Mouse (Mus musculus): ENCODE data around the gene Gucy2f. TPM values are rescaled to one million over a fixed set of nuclear protein-coding genes. Genes with fewer than 3 reads are reported as not detected.

Gene Gucy2f
- total RNA-seq (2012; rRNA removed) (not detected in 2 replicates), total RNA-seq (2014; rRNA removed) (not detected in 2 replicates), polyA plus RNA-seq (2012; ENCODE audit: insufficient read length, low read depth) (not detected in 2 replicates)

DNA sequence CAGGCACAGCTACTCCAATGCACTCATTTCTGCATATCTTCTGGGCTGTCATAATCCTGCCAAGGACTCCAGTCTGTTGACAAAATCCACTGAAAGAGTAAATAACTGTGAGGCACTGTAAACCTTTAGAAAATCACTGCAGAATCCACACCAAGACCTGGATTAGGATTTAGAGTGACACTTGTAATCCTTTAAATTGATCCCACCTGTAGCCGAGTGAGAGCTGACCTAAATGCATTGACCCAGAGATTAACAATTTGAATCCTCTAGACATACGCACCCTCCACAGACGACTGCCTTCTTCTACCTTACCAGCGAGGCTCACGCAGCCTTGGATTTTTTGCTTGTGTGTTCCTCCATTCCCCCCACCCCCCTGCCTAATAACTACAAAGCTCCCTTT lies at the start of gene Gucy2f:
Gene Gucy2f, minus strand, starts transcription at position 101 of the 400 bp plus-strand sequence.
- Histone ChIP-seq H3K4me2 (ENCODE audit: insufficient read depth, low read depth, poor library complexity, severe bottlenecking) (no peak within 1 kb of the TSS), H3K27ac (ENCODE audit: insufficient read depth, low read depth) (no peak within 1 kb of the TSS), H3K9me3 (replicated peaks; ENCODE audit: low read length) (no peaks in the 10 kb centered on the region), H3K79me2 (replicated peaks; ENCODE audit: control insufficient read depth, extremely low read depth, insufficient read depth, poor library complexity, severe bottlenecking) (no peaks in the 10 kb centered on the region), H3K27me3 (replicated peaks) (no peaks in the 10 kb centered on the region), H3K4me3 (replicated peaks in 1 of 3; ENCODE audit: low read depth in 2 of 3, low read length in 2 of 3, poor library complexity in 1 of 3) (no peak within 1 kb of the TSS), H3K9ac (ENCODE audit: insufficient read depth, low read depth) (no peak within 1 kb of the TSS), H3K4me1 (ENCODE audit: control insufficient read depth in 1 of 2, insufficient read depth in 2 of 2) (no peaks in the 10 kb centered on the region), H3K36me3 (replicated peaks in 1 of 2; ENCODE audit: control insufficient read depth in 1 of 2, insufficient read depth in 1 of 2, low read length in 1 of 2) (no peaks in the 10 kb centered on the region)
- dilution Hi-C loops (cut with MboI; ENCODE audit: extremely low pct_ligation_motif_present, extremely low pct_unique_long_range_greater_than_20kb, low sequenced_read_pairs) (no loop called here), in situ Hi-C loops (cut with MboI; ENCODE audit: low pct_ligation_motif_present, low pct_unique_long_range_greater_than_20kb, low sequenced_read_pairs) (no loop called here)
- no peak for DNase-seq (ENCODE audit: extremely low read depth)
- TF ChIP-seq POLR2A (IDR thresholded peaks at IDR 0.05; ENCODE audit: low read depth, low read length) (no peak), PAX5 (IDR thresholded peaks at IDR 0.05; ENCODE audit: low read length) (no peak), MYC (IDR thresholded peaks at IDR 0.05; ENCODE audit: low read depth, low read length) (no peak), GABPA (IDR thresholded peaks at IDR 0.05; ENCODE audit: insufficient replicate concordance, low read depth, low read length) (no peak), SIN3A (IDR thresholded peaks at IDR 0.05; ENCODE audit: low read length) (no peak), KAT2A (IDR thresholded peaks at IDR 0.05; ENCODE audit: insufficient replicate concordance, low read length) (no peak), NRF1 (IDR thresholded peaks at IDR 0.05; ENCODE audit: low read depth, low read length) (no peak), JUND (conservative IDR thresholded peaks at IDR 0.05; ENCODE audit: low read depth, low read length) (no peak), SMC3 (IDR thresholded peaks at IDR 0.05; ENCODE audit: low read depth, low read length) (no peak), RCOR1 (conservative IDR thresholded peaks at IDR 0.05; ENCODE audit: low read depth, low read length) (no peak), ZKSCAN1 (IDR thresholded peaks at IDR 0.05; ENCODE audit: borderline replicate concordance, low read depth, low read length) (no peak), USF2 (conservative IDR thresholded peaks at IDR 0.05; ENCODE audit: low read depth, low read length) (no peak), MAFK (IDR thresholded peaks at IDR 0.05; ENCODE audit: insufficient replicate concordance, low read length) (no peak), CTCF (conservative IDR thresholded peaks at IDR 0.05 in 1 of 2, IDR thresholded peaks at IDR 0.05 in 1 of 2; ENCODE audit: low read depth in 2 of 2, low read length in 2 of 2) (no peak), MXI1 (IDR thresholded peaks at IDR 0.05; ENCODE audit: low read depth, low read length) (no peak), MAX (IDR thresholded peaks at IDR 0.05; ENCODE audit: low read length) (no peak), ZC3H11A (IDR thresholded peaks at IDR 0.05; ENCODE audit: low read depth, low read length) (no peak), ZNF384 (IDR thresholded peaks at IDR 0.05; ENCODE audit: low read depth, low read length) (no peak), TCF12 (IDR thresholded peaks at IDR 0.05; ENCODE audit: low read depth, low read length) (no peak)

- Histone ChIP-seq H3K27ac (ENCODE audit: insufficient read depth, low read depth) (no peak overlapping the region), H3K4me3 (replicated peaks in 1 of 3; ENCODE audit: low read depth in 2 of 3, low read length in 2 of 3, poor library complexity in 1 of 3) (no peak overlapping the region), H3K9me3 (replicated peaks; ENCODE audit: low read length) (no peaks in the 10 kb centered on the region), H3K4me2 (ENCODE audit: insufficient read depth, low read depth, poor library complexity, severe bottlenecking) (peak overlapping the region; percentile 29; the same call in 1 of the 2 replicates), H3K9ac (ENCODE audit: insufficient read depth, low read depth) (no peak overlapping the region), H3K36me3 (replicated peaks in 1 of 2; ENCODE audit: control insufficient read depth in 1 of 2, insufficient read depth in 1 of 2, low read length in 1 of 2) (no peaks in the 10 kb centered on the region), H3K4me1 (ENCODE audit: control insufficient read depth in 1 of 2, insufficient read depth in 2 of 2) (peaks cover 4 to 12% of the 10 kb centered on the region in 2 experiments; a peak in 1 of 4 replicates), H3K79me2 (replicated peaks; ENCODE audit: control insufficient read depth, extremely low read depth, insufficient read depth, poor library complexity, severe bottlenecking) (no peaks in the 10 kb centered on the region), H3K27me3 (replicated peaks) (no peaks in the 10 kb centered on the region)
- DNase-seq (ENCODE audit: extremely low read depth), result peak; percentile 32
- TF ChIP-seq BHLHE40 (IDR thresholded peaks at IDR 0.05; ENCODE audit: low read depth, low read length) (peak; percentile 41; the same call in 1 of the 2 replicates), NRF1 (IDR thresholded peaks at IDR 0.05; ENCODE audit: low read depth, low read length) (no peak)
- dilution Hi-C loops (cut with MboI; ENCODE audit: extremely low pct_ligation_motif_present, extremely low pct_unique_long_range_greater_than_20kb, low sequenced_read_pairs), result no loop called here
- in situ Hi-C loops (cut with MboI; ENCODE audit: low pct_ligation_motif_present, low pct_unique_long_range_greater_than_20kb, low sequenced_read_pairs), result no loop called here
These were observed 49.1 kb upstream of the Gucy2f start for GRCm38 (mm10) chrX:142245682-142246327.

All from CH12.LX (cell line).